ENCODE assay signal across 7 mouse cellular contexts in the genomic region with DNA sequence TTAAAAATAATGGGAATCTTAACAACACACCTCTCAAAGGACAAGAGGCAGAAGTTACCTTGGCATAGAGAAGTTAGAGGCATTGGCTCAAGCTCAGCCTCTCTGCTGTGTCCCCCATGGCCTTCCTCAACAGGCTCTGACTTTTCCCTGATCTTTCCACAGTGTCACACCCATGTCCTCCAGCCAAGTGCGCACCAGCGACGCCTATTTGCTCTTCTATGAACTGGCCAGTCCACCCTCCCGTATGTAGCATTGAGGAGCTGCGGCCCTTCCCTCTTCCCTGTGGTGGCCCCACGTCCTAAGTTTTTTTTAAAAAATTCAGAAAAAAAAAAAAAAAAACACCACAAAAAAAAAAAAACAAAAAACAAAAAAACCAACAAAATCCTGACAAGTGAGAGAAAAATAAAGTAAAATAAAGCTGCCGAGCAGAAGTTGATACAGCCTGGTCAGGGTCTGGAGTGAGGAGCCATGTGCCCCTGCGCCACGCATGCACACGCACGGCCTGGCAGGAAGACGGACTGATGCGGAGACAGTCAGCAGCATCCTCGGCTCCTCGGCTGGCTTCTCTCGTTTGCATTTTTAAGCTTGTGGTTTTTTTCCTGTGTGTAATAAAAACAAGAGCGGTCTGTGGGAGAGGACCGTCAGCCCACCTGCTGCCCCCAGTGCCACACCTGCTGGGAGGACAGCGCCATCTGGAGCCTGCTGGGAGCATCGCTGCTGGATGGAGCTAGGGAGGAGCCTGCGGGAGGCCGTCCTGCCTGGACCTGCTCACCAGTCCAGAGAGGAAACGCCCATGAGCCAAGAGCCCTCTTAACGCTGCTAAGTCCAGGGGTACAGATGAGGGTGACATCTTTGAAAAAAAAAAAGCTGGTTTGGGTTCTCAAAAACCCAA. TPM values are rescaled to one million over a fixed set of nuclear protein-coding genes. Genes with fewer than 3 reads are reported as not detected.
DNase-seq lines count a peak whose midpoint lies in the region; ATAC-seq and TF ChIP-seq lines count a peak whose summit lies in the region.

No protein-coding gene starts in this region.

- ATAC-seq in granulocyte monocyte progenitor cell, adult 5-6 weeks (replicated peaks; ENCODE audit: poor library complexity, severe bottlenecking), result peak; percentile 42
- ATAC-seq in limb, embryonic 12.5 days (ENCODE audit: insufficient number of reproducible peaks, insufficient read depth, low FRiP score, low TSS enrichment, low read depth), result peak; percentile 77; the same call in 1 of the 2 replicates
- no peak; the same call in 1 of the 2 replicates for ATAC-seq in midbrain, embryonic 14.5 days (ENCODE audit: low FRiP score, low TSS enrichment)

- peak; percentile 81 for TF ChIP-seq CTCF in cortical plate, adult 2 months (IDR thresholded peaks at IDR 0.05; ENCODE audit: extremely low read depth, insufficient read depth, low read length)

- H3K9ac ChIP-seq in limb, embryonic 12.5 days (replicated peaks), result no peak overlapping the region
- H3K9ac ChIP-seq in midbrain, embryonic 14.5 days (replicated peaks; ENCODE audit: low read length), result no peak overlapping the region

- peaks cover 3% of the 10 kb centered on the region; the same call in 1 of the 2 replicates for H3K4me1 ChIP-seq in cortical plate, adult 2 months (ENCODE audit: control insufficient read depth, insufficient read depth, low read length)
- peaks cover 15% of the 10 kb centered on the region; the same call in 1 of the 2 replicates for H3K4me1 ChIP-seq in limb, embryonic 12.5 days (replicated peaks)
- 0 out of 2 replicates have a peak, but pooled peaks cover 7% of the 10 kb centered on the region for H3K4me1 ChIP-seq in midbrain, embryonic 14.5 days (ENCODE audit: control insufficient read depth, insufficient read depth, low read length)

- 42% methylated on average over 24 of the region's 24 CpGs for WGBS in limb, embryonic 12.5 days
- 30% methylated on average over 24 of the region's 24 CpGs for WGBS in midbrain, embryonic 14.5 days

- no peaks in the 10 kb centered on the region for H3K27me3 ChIP-seq in limb, embryonic 12.5 days
- no peaks in the 10 kb centered on the region for H3K27me3 ChIP-seq in midbrain, embryonic 14.5 days (ENCODE audit: control insufficient read depth, insufficient read depth, low read length)

- no peak overlapping the region for H3K4me3 ChIP-seq in cortical plate, adult 2 months (ENCODE audit: insufficient read depth, low read length)
- no peak overlapping the region for H3K4me3 ChIP-seq in limb, embryonic 12.5 days (replicated peaks)
- H3K4me3 ChIP-seq in midbrain, embryonic 14.5 days (replicated peaks; ENCODE audit: low read depth, low read length), result no peak overlapping the region

- peaks cover 28% of the 10 kb centered on the region for H3K36me3 ChIP-seq in limb, embryonic 12.5 days
- no peaks in the 10 kb centered on the region for H3K36me3 ChIP-seq in midbrain, embryonic 14.5 days (ENCODE audit: control insufficient read depth, insufficient read depth, low read length)

- no peak overlapping the region for H3K4me2 ChIP-seq in limb, embryonic 12.5 days
- H3K4me2 ChIP-seq in midbrain, embryonic 14.5 days (ENCODE audit: low read length), result peak overlapping the region; percentile 45

- peak; percentile 61 to 74 for DNase-seq in adrenal gland, adult 18-20 months (ENCODE audit: low spot score in 2 of 2)
- DNase-seq in kidney, adult 11 months, result peak; percentile 81
- peak; percentile 87 for DNase-seq in midbrain, embryonic 14.5 days
- DNase-seq in spleen, adult 18-20 months, result peak; percentile 61 to 73

- no peaks in the 10 kb centered on the region for H3K9me3 ChIP-seq in limb, embryonic 12.5 days
- no peaks in the 10 kb centered on the region for H3K9me3 ChIP-seq in midbrain, embryonic 14.5 days (ENCODE audit: control insufficient read depth, low read length)

- no peak for TF ChIP-seq POLR2A in cortical plate, adult 2 months (IDR thresholded peaks at IDR 0.05; ENCODE audit: extremely low read depth, insufficient read depth, low read length)

- H3K27ac ChIP-seq in cortical plate, adult 2 months (ENCODE audit: insufficient read depth, low read length), result no peak overlapping the region
- no peak overlapping the region for H3K27ac ChIP-seq in limb, embryonic 12.5 days
- H3K27ac ChIP-seq in midbrain, embryonic 14.5 days (replicated peaks; ENCODE audit: low read depth, low read length), result no peak overlapping the region

RNA-seq across cellular contexts. Expression of a gene that starts 7.7 kb away (rescaled TPM):
- not detected for total RNA-seq in adrenal gland, adult 18-20 months (2021)
- 0.15 and 0.35 TPM in 2 replicates for polyA plus RNA-seq in cortical plate, adult 2 months (2012; rRNA removed)
- total RNA-seq in granulocyte monocyte progenitor cell, adult 5-6 weeks (2014; fragmentation: Nextera tagmentation), result not detected in 2 replicates
- total RNA-seq in granulocyte monocyte progenitor cell, adult 5-6 weeks (2017), result 0.15 TPM in 1 of 2 replicates, not detected in the other
- polyA plus RNA-seq in limb, embryonic 12.5 days (2016; fragmentation: Nextera tagmentation; extraction: Ambion mirVana), result 0.29 and 0.40 TPM in 2 replicates
- polyA plus RNA-seq in midbrain, embryonic 14.5 days (2014; fragmentation: Nextera tagmentation; extraction: Ambion mirVana), result 0.09 and 0.11 TPM in 2 replicates

RNA-seq across cellular contexts. Expression of a gene that starts 13.2 kb away (rescaled TPM):
- 10 to 100 TPM; 13.2 to 17.8 TPM for total RNA-seq in adrenal gland, adult 18-20 months (2021)
- 24.7 and 30.5 TPM in 2 replicates for polyA plus RNA-seq in cortical plate, adult 2 months (2012; rRNA removed)
- total RNA-seq in granulocyte monocyte progenitor cell, adult 5-6 weeks (2014; fragmentation: Nextera tagmentation), result not detected in 2 replicates
- total RNA-seq in granulocyte monocyte progenitor cell, adult 5-6 weeks (2017), result not detected in 2 replicates
- 0.84 TPM in 1 of 2 replicates, not detected in the other for polyA plus RNA-seq in limb, embryonic 12.5 days (2016; fragmentation: Nextera tagmentation; extraction: Ambion mirVana)
- 3.7 and 4.0 TPM in 2 replicates for polyA plus RNA-seq in midbrain, embryonic 14.5 days (2014; fragmentation: Nextera tagmentation; extraction: Ambion mirVana)

RNA-seq across cellular contexts. Expression of a gene that starts 19.4 kb away (rescaled TPM):
- total RNA-seq in adrenal gland, adult 18-20 months (2021), result under 1 TPM; 0.27 to 0.48 TPM
- 0.10 and 0.19 TPM in 2 replicates for polyA plus RNA-seq in cortical plate, adult 2 months (2012; rRNA removed)
- total RNA-seq in granulocyte monocyte progenitor cell, adult 5-6 weeks (2014; fragmentation: Nextera tagmentation), result not detected in 2 replicates
- not detected in 2 replicates for total RNA-seq in granulocyte monocyte progenitor cell, adult 5-6 weeks (2017)
- 0.08 and 0.17 TPM in 2 replicates for polyA plus RNA-seq in limb, embryonic 12.5 days (2016; fragmentation: Nextera tagmentation; extraction: Ambion mirVana)
- 0.11 and 0.12 TPM in 2 replicates for polyA plus RNA-seq in midbrain, embryonic 14.5 days (2014; fragmentation: Nextera tagmentation; extraction: Ambion mirVana)

RNA-seq across cellular contexts. Expression of a gene that starts 19.5 kb away (rescaled TPM):
- total RNA-seq in adrenal gland, adult 18-20 months (2021), result 10 to 100 TPM; 19.4 to 24.1 TPM
- polyA plus RNA-seq in cortical plate, adult 2 months (2012; rRNA removed), result 29.5 and 30.3 TPM in 2 replicates
- total RNA-seq in granulocyte monocyte progenitor cell, adult 5-6 weeks (2014; fragmentation: Nextera tagmentation), result 44.9 and 55.6 TPM in 2 replicates
- total RNA-seq in granulocyte monocyte progenitor cell, adult 5-6 weeks (2017), result 17.8 and 19.3 TPM in 2 replicates
- polyA plus RNA-seq in limb, embryonic 12.5 days (2016; fragmentation: Nextera tagmentation; extraction: Ambion mirVana), result 89.6 and 91.4 TPM in 2 replicates
- 25.7 and 29.9 TPM in 2 replicates for polyA plus RNA-seq in midbrain, embryonic 14.5 days (2014; fragmentation: Nextera tagmentation; extraction: Ambion mirVana)

RNA-seq across cellular contexts. Expression of a gene that starts 27.0 kb away (rescaled TPM):
- 10 to 100 TPM; 36.4 to 40.9 TPM for total RNA-seq in adrenal gland, adult 18-20 months (2021)
- polyA plus RNA-seq in cortical plate, adult 2 months (2012; rRNA removed), result 50.1 and 50.9 TPM in 2 replicates
- 3.6 and 12.0 TPM in 2 replicates for total RNA-seq in granulocyte monocyte progenitor cell, adult 5-6 weeks (2014; fragmentation: Nextera tagmentation)
- 1.2 and 3.1 TPM in 2 replicates for total RNA-seq in granulocyte monocyte progenitor cell, adult 5-6 weeks (2017)
- 8.5 and 11.0 TPM in 2 replicates for polyA plus RNA-seq in limb, embryonic 12.5 days (2016; fragmentation: Nextera tagmentation; extraction: Ambion mirVana)
- polyA plus RNA-seq in midbrain, embryonic 14.5 days (2014; fragmentation: Nextera tagmentation; extraction: Ambion mirVana), result 6.6 and 9.4 TPM in 2 replicates
